Mouse (Mus musculus) thymus, adult 2 months (tissue): Measurements from ENCODE around the gene Lamp1. TPM values are rescaled to one million over a fixed set of nuclear protein-coding genes. Genes with fewer than 3 reads are reported as not detected.
"Not testable (repeated sequence)": the region's sequence is repeated elsewhere in the genome, so short reads cannot be mapped to it uniquely, and the experiment has no call there.

Experiments used
- DNase-seq: peaks from one replicate; pipeline ENCODE4 v3.0.0; 2021
- H3K27ac ChIP-seq: fragments of 200-500 bp; 2 replicates; pipeline ENCODE4 v1.5.1; 2012; ENCODE audit warnings: low read length, control low read depth; ENCODE audit not compliant: control insufficient read depth, insufficient read depth
- H3K27me3 ChIP-seq: fragments of 200-500 bp; 2 replicates; pipeline ENCODE4 v1.6.1; 2012; ENCODE audit warnings: mild to moderate bottlenecking, low read length, moderate library complexity, mixed read lengths; ENCODE audit not compliant: control insufficient read depth, insufficient read depth
- H3K36me3 ChIP-seq: fragments of 200-500 bp; 2 replicates; pipeline ENCODE4 v1.6.1; 2012; ENCODE audit warnings: mild to moderate bottlenecking, low read length, moderate library complexity; ENCODE audit not compliant: control insufficient read depth, insufficient read depth
- H3K4me1 ChIP-seq: fragments of 200-500 bp; replicated peaks from 2 replicates; pipeline ENCODE4 v1.6.1; 2012; ENCODE audit warnings: low read length; ENCODE audit not compliant: control insufficient read depth, insufficient read depth
- H3K4me3 ChIP-seq: fragments of 200-500 bp; 2 replicates; pipeline ENCODE4 v1.5.1; 2012; ENCODE audit warnings: mild to moderate bottlenecking, low read length, control low read depth, moderate library complexity; ENCODE audit not compliant: control insufficient read depth, insufficient read depth
- CTCF ChIP-seq: fragments of 200-500 bp; IDR thresholded peaks from 2 replicates; pipeline ENCODE4 v1.5.1; 2012; ENCODE audit warnings: mild to moderate bottlenecking, control low read depth, low read length, moderate library complexity, borderline replicate concordance; ENCODE audit not compliant: control insufficient read depth, poor library complexity, insufficient read depth; ENCODE audit errors: extremely low read depth
- POLR2A ChIP-seq: fragments of 200-500 bp; IDR thresholded peaks from 2 replicates; pipeline ENCODE4 v1.6.1; 2012; ENCODE audit warnings: mild to moderate bottlenecking, low read length, control low read depth, moderate library complexity; ENCODE audit not compliant: control insufficient read depth, poor library complexity, insufficient read depth; ENCODE audit errors: extremely low read depth
- WGBS: fragments of 180-500 bp; shearing (Covaris S2); methylation state at CpG from one replicate; pipeline ENCODE4 v1.1.7; 2018; 5-methylcytosine and 5-hydroxymethylcytosine counted together
- polyA plus RNA-seq: library from polyadenylated mRNA; depleted of rRNA; stranded (reverse); fragments of >200 nt; gene quantifications from 2 replicates; pipeline ENCODE4 v1.2.3, GENCODE M21; 2012

Lamp1 gene
- polyA plus RNA-seq, 1 experiment = 388 TPM

GRCm38 (mm10) chr8:13120882-13121665, 37.9 kb upstream of the Lamp1 start:
- H3K4me3 ChIP-seq = no peak overlapping the region
- no peaks in the 10 kb centered on the region for H3K27me3 ChIP-seq
- TF ChIP-seq CTCF (no peak), POLR2A (no peak)
- WGBS = 49% methylated on average over 7 of the region's 7 CpGs
- peaks cover 7% of the 10 kb centered on the region; the same call in 1 of the 2 replicates for H3K36me3 ChIP-seq
- H3K27ac ChIP-seq = no peak overlapping the region
- H3K4me1 ChIP-seq = no peaks in the 10 kb centered on the region
- DNase-seq = no peak

DNA sequence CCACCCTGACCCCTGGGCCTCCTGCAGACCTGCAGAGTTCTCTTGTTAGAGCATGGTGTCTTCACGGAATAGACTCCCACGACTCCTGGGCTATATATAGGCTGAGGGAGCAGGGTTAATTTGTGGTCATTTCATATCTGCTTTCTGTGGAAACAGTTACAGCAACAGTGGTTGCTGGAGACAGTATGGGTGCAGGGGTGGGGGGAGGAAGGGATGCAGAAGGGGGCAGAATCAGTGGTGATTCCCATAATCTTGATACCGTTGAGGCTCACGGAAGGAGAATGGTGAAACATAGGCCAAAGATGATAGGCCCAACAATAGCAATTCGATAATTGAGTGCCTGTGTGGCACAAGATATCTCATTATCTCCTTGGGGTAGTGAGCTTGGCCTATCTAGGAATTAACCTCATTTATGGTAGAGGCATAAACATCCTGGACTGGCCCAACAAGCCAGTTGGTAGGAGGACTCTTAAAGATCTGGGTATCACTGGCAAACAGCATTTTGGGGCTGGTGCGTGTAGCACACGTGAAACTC, 36.0 kb upstream of the Lamp1 start:
- no peaks in the 10 kb centered on the region for H3K27me3 ChIP-seq
- peaks cover 12% of the 10 kb centered on the region for H3K36me3 ChIP-seq
- WGBS = 96% methylated on average over 7 of the region's 7 CpGs
- no peak overlapping the region for H3K4me3 ChIP-seq
- TF ChIP-seq CTCF (no peak), POLR2A (no peak)
- no peak overlapping the region for H3K27ac ChIP-seq
- H3K4me1 ChIP-seq = no peaks in the 10 kb centered on the region
- DNase-seq = no peak

- 85% methylated on average over 8 of the region's 8 CpGs for WGBS
- Histone ChIP-seq H3K4me3 (no peak overlapping the region), H3K4me1 (no peaks in the 10 kb centered on the region), H3K27ac (no peak overlapping the region), H3K36me3 (peaks cover 18% of the 10 kb centered on the region), H3K27me3 (no peaks in the 10 kb centered on the region)
- no peak for DNase-seq
- TF ChIP-seq POLR2A = no peak
- no peak for TF ChIP-seq CTCF
These were observed 34.1 kb upstream of the Lamp1 start for GRCm38 (mm10) chr8:13124897-13125296.

- 0 out of 2 replicates have a peak, but pooled peaks have one; percentile 35 for TF ChIP-seq CTCF
- DNase-seq = peak; percentile 64
- not testable (repeated sequence) for H3K27ac ChIP-seq, H3K4me3 ChIP-seq, H3K27me3 ChIP-seq, H3K4me1 ChIP-seq
- peaks cover 36% of the 10 kb centered on the region for H3K36me3 ChIP-seq
- 70% methylated on average over 9 of the region's 9 CpGs for WGBS
These were observed 26.7 kb upstream of the Lamp1 start for GRCm38 (mm10) chr8:13132220-13132619.

DNA sequence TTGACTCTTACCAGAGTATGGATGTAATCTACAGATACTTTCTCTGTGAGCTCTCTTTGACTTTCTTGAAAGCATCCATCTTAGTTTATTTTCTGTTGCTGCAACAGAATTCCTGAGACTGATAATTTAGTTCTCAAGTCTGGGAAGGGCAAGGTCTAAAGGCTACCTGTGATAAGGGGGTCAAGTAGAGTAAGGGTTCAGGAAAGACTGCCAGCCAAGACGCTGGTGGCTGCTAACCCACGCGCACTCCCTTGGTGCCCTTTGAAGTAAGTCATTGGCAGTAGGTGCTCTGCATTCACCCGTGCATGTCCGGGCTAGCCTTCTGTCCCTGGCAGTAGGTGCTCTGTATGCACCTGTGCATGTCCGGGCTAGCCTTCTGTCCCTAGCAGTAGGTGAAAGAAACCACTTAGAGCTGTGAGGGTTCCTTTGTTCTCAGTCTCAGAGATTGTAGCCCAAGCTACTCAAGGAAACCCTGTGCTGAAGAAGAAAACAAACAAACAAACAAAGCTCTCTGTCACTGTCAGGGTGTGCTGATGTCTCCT, 19.2 kb upstream of the Lamp1 start:
- TF ChIP-seq CTCF (no peak), POLR2A (no peak)
- 96% methylated on average over 6 of the region's 6 CpGs for WGBS
- DNase-seq = no peak
- no peaks in the 10 kb centered on the region for H3K4me1 ChIP-seq
- H3K36me3 ChIP-seq = peaks cover 50% of the 10 kb centered on the region
- no peak overlapping the region for H3K4me3 ChIP-seq
- H3K27ac ChIP-seq = no peak overlapping the region
- no peaks in the 10 kb centered on the region for H3K27me3 ChIP-seq

GRCm38 (mm10) chr8:13141681-13142080, 17.3 kb upstream of the Lamp1 start:
- H3K4me1 ChIP-seq = no peaks in the 10 kb centered on the region
- over 99% methylated on average over 5 of the region's 5 CpGs for WGBS
- no peaks in the 10 kb centered on the region for H3K27me3 ChIP-seq
- TF ChIP-seq CTCF = no peak
- no peak overlapping the region for H3K27ac ChIP-seq
- DNase-seq = no peak
- H3K36me3 ChIP-seq = peaks cover 49% of the 10 kb centered on the region
- no peak overlapping the region for H3K4me3 ChIP-seq
